In genomic region chr12:31056291-31056864, GRCm38 (mm10) we compare ENCODE assay signal across 21 mouse cellular contexts. TPM values are rescaled to one million over a fixed set of nuclear protein-coding genes. Genes with fewer than 3 reads are reported as not detected.
"Had no signal": no experiment of that assay in that cellular context is flagged by ENCODE, and none has a peak within 500 bp of the region (broad histone marks: within the 10 kb centered on the region; RNA-seq: fewer than 3 reads in every experiment).

No protein-coding gene starts in this region.

- ATAC-seq: liver, postnatal 0 days; midbrain, embryonic 13.5 days; midbrain, embryonic 16.5 days had no signal

- H3K9me3 ChIP-seq: kidney, embryonic 15.5 days; limb, embryonic 12.5 days; limb, embryonic 15.5 days; midbrain, embryonic 10.5 days; midbrain, embryonic 13.5 days had no signal

- H3K27ac ChIP-seq: kidney, embryonic 15.5 days; limb, embryonic 12.5 days; limb, embryonic 15.5 days; liver, embryonic 14.5 days; midbrain, embryonic 10.5 days; midbrain, embryonic 13.5 days had no signal

- H3K36me3 ChIP-seq: kidney, embryonic 15.5 days; limb, embryonic 12.5 days; limb, embryonic 15.5 days; midbrain, embryonic 10.5 days; midbrain, embryonic 13.5 days had no signal

- H3K4me1 ChIP-seq: limb, embryonic 12.5 days; limb, embryonic 15.5 days; midbrain, embryonic 10.5 days; midbrain, embryonic 13.5 days had no signal

- H3K27me3 ChIP-seq: kidney, embryonic 15.5 days; limb, embryonic 12.5 days; limb, embryonic 15.5 days; midbrain, embryonic 13.5 days had no signal

- H3K4me3 ChIP-seq: kidney, embryonic 15.5 days; limb, embryonic 12.5 days; limb, embryonic 15.5 days; midbrain, embryonic 10.5 days; midbrain, embryonic 13.5 days had no signal

- DNase-seq: kidney, adult 8-10 months; kidney, postnatal 10 days; kidney, postnatal 36 days; left cerebral cortex, postnatal 4 days; liver, postnatal 0 days; lung, embryonic 14.5 days; lung, postnatal 10 days; lung, postnatal 4 days; thymus, adult 18-20 months; thymus, postnatal 4 days had no signal

RNA-seq across cellular contexts. Expression of gene Fam110c, which starts 17.3 kb away (rescaled TPM):
- total RNA-seq: layer of hippocampus, postnatal 10 days; left cerebral cortex, adult 8-10 months; left cerebral cortex, postnatal 14 days; left cerebral cortex, postnatal 4 days had no signal
- polyA plus RNA-seq: midbrain, embryonic 13.5 days; midbrain, embryonic 16.5 days; neural tube, embryonic 14.5 days had no signal
